Mouse (Mus musculus) heart, embryonic 13.5 days (tissue): ENCODE measurements around the gene Pde10a. TPM values are rescaled to one million over a fixed set of nuclear protein-coding genes. Genes with fewer than 3 reads are reported as not detected.

ENCODE experiments used
- ATAC-seq: fragments of 200-750 bp; cut with Nextera tagmentation; 2 replicates; pipeline ENCODE4 v1.8.0; 2017; ENCODE audit warnings: moderate TSS enrichment; ENCODE audit not compliant: insufficient number of reproducible peaks, low FRiP score, low TSS enrichment; ENCODE audit errors: extremely low read depth
- H3K27ac ChIP-seq: fragments of 300-500 bp; sonication (generic); replicated peaks from 2 replicates; pipeline ENCODE4 v1.5.1; 2015; ENCODE audit warnings: moderate library complexity, mild to moderate bottlenecking, inconsistent platforms
- H3K27me3 ChIP-seq: fragments of 300-500 bp; sonication (generic); replicated peaks from 2 replicates; pipeline ENCODE4 v1.6.1; 2015; ENCODE audit warnings: mild to moderate bottlenecking, inconsistent platforms
- H3K36me3 ChIP-seq: fragments of 300-500 bp; sonication (generic); 2 replicates; pipeline ENCODE4 v1.6.1; 2015; ENCODE audit warnings: mild to moderate bottlenecking, inconsistent platforms
- H3K4me1 ChIP-seq: fragments of 300-500 bp; sonication (generic); 2 replicates; pipeline ENCODE4 v1.6.1; 2015; ENCODE audit warnings: inconsistent platforms
- H3K4me2 ChIP-seq: fragments of 300-500 bp; sonication (generic); 2 replicates; pipeline ENCODE4 v1.6.1; 2015; ENCODE audit warnings: inconsistent platforms, mild to moderate bottlenecking, moderate library complexity
- H3K4me3 ChIP-seq: fragments of 300-500 bp; sonication (generic); 2 replicates; pipeline ENCODE4 v1.5.1; 2015; ENCODE audit warnings: moderate library complexity, mild to moderate bottlenecking, inconsistent platforms
- H3K9ac ChIP-seq: fragments of 300-500 bp; sonication (generic); 2 replicates; pipeline ENCODE4 v1.6.1; 2015; ENCODE audit warnings: inconsistent platforms, mild to moderate bottlenecking, moderate library complexity
- H3K9me3 ChIP-seq: fragments of 300-500 bp; sonication (generic); 2 replicates; pipeline ENCODE4 v1.6.1; 2016; ENCODE audit warnings: inconsistent platforms
- WGBS: fragments of 180-500 bp; shearing (Covaris S2); methylation state at CpG from one replicate; pipeline ENCODE4 v1.1.7; 2015; ENCODE audit warnings: mixed read lengths; 5-methylcytosine and 5-hydroxymethylcytosine counted together
- polyA plus RNA-seq: library from polyadenylated mRNA; unstranded; fragments of >200 nt; fragmentation: Nextera tagmentation; extraction: Ambion mirVana; gene quantifications from 2 replicates; pipeline ENCODE4 v1.2.1, GENCODE M21; 2015

Gene Pde10a
- polyA plus RNA-seq, 1 experiment from 2014 or later, result 1.1 TPM

DNA sequence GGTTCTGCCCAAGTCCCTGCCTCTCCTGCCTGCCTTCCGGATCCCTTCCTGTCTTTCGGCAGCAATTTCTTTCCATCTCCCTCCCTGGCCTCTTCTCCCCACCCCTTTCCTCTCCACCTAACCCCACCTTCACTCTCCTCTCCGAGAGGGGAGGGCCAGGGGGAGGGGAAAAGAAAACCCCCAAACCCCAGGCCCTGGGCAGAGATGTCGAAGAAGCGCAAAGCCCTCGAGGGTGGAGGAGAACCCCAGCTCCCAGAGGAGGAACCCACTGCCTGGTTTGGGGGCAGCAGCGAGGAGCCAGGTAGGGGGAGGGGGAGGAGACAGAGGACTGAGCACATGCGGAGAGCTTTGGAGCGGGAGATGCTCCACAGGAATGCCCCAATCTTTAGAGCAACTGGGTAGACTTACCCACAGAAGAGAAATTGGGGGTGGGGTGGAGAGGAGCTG, 1.7 kb downstream of the Pde10a start:
- Histone ChIP-seq H3K9me3 (no peaks in the 10 kb centered on the region), H3K36me3 (no peaks in the 10 kb centered on the region), H3K9ac (no peak overlapping the region), H3K4me2 (peak overlapping the region; percentile 91), H3K27ac (no peak overlapping the region), H3K4me1 (peaks cover 26% of the 10 kb centered on the region), H3K4me3 (peak overlapping the region; percentile 61), H3K27me3 (peaks cover 67% of the 10 kb centered on the region)
- WGBS, result 10% methylated on average over 9 of the region's 9 CpGs
- no peak for ATAC-seq

DNA sequence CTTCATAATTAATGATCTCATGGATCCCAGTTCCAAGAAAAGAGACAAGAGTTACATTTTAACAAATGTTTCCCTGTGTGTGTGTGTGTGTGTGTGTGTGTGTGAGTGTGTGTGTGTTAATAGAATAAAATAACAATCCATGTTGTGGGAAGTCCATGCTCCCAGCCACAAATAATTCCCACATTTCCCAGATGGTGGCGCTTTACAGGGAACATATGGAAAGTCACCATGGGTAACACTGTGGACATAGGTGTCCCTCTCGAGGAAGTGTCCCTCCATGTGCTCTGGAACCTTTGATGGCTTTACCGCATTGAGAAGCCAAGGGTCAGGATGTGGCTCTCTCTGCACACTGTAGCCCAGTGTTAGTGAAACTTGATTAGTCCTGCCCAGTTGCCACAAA, 3.5 kb downstream of the Pde10a start:
- WGBS, result 69% methylated on average over 3 of the region's 3 CpGs
- Histone ChIP-seq H3K4me3 (no peak overlapping the region), H3K4me1 (peaks cover 25% of the 10 kb centered on the region), H3K27me3 (peaks cover 49% of the 10 kb centered on the region), H3K36me3 (no peaks in the 10 kb centered on the region), H3K27ac (no peak overlapping the region), H3K9ac (no peak overlapping the region), H3K9me3 (no peaks in the 10 kb centered on the region), H3K4me2 (no peak overlapping the region)
- ATAC-seq, result no peak

DNA sequence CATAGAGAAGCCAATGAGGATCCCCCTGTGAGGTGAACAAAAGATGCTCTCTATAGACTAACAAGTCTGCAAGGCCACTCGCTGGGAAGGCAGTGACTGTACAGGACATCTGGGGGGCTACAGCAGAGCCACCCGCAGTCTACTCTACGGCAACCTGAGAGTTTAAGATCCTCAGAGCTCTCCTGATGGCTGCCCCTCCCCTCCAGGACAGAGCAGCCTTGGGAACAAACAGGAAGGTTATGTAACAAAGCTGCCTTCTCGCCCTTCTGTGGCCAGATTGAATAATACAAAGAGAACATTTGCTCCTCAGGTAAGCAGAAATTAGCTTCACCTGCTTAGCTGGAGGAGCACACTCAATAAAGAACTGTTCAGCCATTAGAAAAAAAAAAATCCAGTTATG, 7.4 kb downstream of the Pde10a start:
- Histone ChIP-seq H3K4me1 (no peaks in the 10 kb centered on the region), H3K9me3 (0 out of 2 replicates have a peak, but pooled peaks cover 3% of the 10 kb centered on the region), H3K27me3 (peaks cover 17% of the 10 kb centered on the region), H3K4me2 (no peak overlapping the region), H3K9ac (no peak overlapping the region), H3K27ac (no peak overlapping the region), H3K36me3 (no peaks in the 10 kb centered on the region), H3K4me3 (no peak overlapping the region)
- no peak for ATAC-seq
- 66% methylated on average over 4 of the region's 4 CpGs for WGBS

DNA sequence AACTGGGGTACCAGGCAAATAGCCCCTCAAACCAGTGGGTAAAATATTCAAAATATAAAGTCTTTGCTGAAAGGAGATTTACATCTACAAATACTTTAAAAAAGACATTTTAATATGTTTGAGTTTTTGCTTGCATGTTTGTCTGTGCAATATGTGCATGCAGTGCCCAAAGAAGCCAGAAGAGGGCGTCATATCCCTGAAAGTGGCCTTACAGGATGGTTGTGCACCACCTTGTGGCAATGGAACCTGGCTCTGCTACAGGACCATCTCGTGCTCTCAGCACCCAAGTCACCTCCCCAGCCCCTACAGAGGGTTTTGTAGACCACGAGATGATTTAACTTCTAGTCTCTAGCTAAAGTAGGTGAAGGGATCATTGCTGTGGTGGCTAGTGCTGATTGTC, 8.7 kb downstream of the Pde10a start:
- Histone ChIP-seq H3K9me3 (0 out of 2 replicates have a peak, but pooled peaks cover 3% of the 10 kb centered on the region), H3K27ac (no peak overlapping the region), H3K36me3 (no peaks in the 10 kb centered on the region), H3K9ac (no peak overlapping the region), H3K4me3 (no peak overlapping the region), H3K4me1 (no peaks in the 10 kb centered on the region), H3K27me3 (peaks cover 5% of the 10 kb centered on the region), H3K4me2 (no peak overlapping the region)
- no peak for ATAC-seq
- 39% methylated on average over 3 of the region's 3 CpGs for WGBS

DNA sequence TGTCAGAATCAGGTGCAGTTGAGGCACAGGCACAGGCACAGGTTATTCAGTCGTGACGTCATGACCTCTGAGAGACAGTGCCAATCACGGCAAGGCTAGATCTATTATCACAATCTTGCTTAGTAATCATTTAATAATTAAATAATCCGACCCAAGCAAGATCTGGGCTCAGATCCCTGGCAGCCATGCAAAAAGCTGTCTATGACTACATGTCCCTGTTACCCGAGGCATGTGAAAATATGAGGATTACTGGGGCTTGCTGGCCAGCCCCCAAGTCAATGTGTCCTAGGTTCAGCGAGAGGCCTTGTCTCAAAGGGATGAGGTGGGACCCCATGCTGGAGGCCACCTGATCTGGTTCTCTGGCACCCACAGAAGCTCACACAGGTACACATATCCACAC, 11.3 kb downstream of the Pde10a start:
- H3K36me3 ChIP-seq, result no peaks in the 10 kb centered on the region
- whole genome bisulfite sequencing, result 59% methylated on average over 6 of the region's 6 CpGs
- H3K4me2 ChIP-seq, result no peak overlapping the region
- H3K4me3 ChIP-seq, result no peak overlapping the region
- no peaks in the 10 kb centered on the region for H3K4me1 ChIP-seq
- H3K9me3 ChIP-seq, result peaks cover 6% of the 10 kb centered on the region; the same call in 1 of the 2 replicates
- H3K27ac ChIP-seq, result no peak overlapping the region
- no peak for ATAC-seq
- H3K27me3 ChIP-seq, result no peaks in the 10 kb centered on the region
- no peak overlapping the region for H3K9ac ChIP-seq

DNA sequence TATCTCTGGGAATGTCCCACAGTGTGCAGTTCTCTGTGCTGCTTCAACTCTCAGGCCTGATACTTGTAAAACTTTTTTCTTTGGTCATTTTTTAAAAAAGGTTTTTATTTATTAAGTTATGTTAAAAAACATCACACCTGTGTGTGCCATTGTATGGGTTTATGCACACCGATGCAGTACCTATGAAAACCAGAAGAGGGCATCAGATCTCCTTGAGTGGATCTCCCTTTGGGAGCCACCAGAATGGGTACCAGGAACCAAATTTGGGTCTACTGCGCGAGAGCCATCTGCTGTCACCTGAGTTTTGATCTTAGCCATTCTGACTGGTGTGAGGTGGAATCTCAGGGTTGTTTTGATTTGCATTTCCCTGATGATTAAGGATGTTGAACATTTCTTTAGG, 12.9 kb downstream of the Pde10a start:
- H3K9me3 ChIP-seq, result peaks cover 6% of the 10 kb centered on the region; the same call in 1 of the 2 replicates
- WGBS, result 67% methylated on average over 3 of the region's 3 CpGs
- H3K4me1 ChIP-seq, result no peaks in the 10 kb centered on the region
- H3K27ac ChIP-seq, result no peak overlapping the region
- no peaks in the 10 kb centered on the region for H3K36me3 ChIP-seq
- H3K27me3 ChIP-seq, result no peaks in the 10 kb centered on the region
- H3K4me2 ChIP-seq, result no peak overlapping the region
- H3K9ac ChIP-seq, result no peak overlapping the region
- no peak overlapping the region for H3K4me3 ChIP-seq
- ATAC-seq, result no peak

DNA sequence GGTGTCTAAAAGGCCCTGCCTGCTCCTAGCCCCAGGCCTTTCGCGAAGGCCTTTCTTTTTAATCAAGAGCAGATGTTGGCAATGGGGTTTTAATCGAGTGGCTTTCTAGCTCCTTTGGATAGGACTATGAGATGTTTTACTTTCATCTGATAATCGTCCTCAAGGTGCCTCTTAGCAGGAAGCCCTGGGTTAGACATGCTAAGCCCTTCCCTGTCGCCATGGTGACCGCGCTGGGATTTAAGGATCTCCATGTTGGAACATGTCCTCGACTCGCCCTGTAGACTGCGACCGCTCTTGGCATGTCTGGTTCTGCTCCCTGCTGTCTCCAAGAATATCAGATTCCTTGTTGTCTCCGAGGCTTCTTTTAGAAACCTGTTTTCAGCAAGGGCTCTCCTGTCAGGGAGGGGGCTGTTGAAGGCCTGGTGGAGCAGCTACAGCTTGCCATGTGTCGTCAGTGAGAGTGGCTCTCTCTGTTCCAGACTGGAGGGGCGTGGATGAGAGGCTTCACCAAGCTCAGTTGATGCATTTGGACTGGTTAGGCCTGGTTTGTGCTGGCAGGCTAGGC, 16.9 kb downstream of the Pde10a start:
- Histone ChIP-seq H3K27me3 (no peaks in the 10 kb centered on the region), H3K4me3 (no peak overlapping the region), H3K4me1 (no peaks in the 10 kb centered on the region), H3K9me3 (peaks cover 3% of the 10 kb centered on the region; the same call in 1 of the 2 replicates), H3K27ac (no peak overlapping the region), H3K4me2 (no peak overlapping the region), H3K9ac (no peak overlapping the region), H3K36me3 (no peaks in the 10 kb centered on the region)
- WGBS, result 70% methylated on average over 14 of the region's 14 CpGs
- ATAC-seq, result no peak

DNA sequence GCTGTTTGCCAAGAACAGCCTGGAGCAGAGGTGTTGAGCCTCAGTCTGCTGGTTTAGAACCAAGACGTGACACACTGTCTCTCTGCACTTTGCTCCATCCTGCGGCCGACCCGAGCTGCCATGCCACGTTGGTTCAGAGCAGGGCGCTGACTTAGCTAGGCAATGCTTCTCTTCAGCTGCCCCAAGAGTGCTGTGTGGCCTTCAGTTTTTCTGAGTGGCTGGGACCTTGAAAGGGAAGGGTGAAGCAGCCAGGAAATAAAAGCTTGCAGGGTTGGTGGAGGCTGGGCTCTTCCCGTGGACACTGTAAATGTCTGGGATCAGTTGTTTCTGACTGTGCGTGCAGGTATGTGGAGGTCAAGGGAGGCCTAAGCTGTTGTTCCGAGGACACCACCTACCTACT, 21.2 kb downstream of the Pde10a start:
- no peaks in the 10 kb centered on the region for H3K4me1 ChIP-seq
- peaks cover 9% of the 10 kb centered on the region for H3K27me3 ChIP-seq
- no peak overlapping the region for H3K9ac ChIP-seq
- H3K9me3 ChIP-seq, result no peaks in the 10 kb centered on the region
- no peak overlapping the region for H3K4me2 ChIP-seq
- ATAC-seq, result no peak
- WGBS, result 82% methylated on average over 9 of the region's 9 CpGs
- no peaks in the 10 kb centered on the region for H3K36me3 ChIP-seq
- no peak overlapping the region for H3K4me3 ChIP-seq
- no peak overlapping the region for H3K27ac ChIP-seq

DNA sequence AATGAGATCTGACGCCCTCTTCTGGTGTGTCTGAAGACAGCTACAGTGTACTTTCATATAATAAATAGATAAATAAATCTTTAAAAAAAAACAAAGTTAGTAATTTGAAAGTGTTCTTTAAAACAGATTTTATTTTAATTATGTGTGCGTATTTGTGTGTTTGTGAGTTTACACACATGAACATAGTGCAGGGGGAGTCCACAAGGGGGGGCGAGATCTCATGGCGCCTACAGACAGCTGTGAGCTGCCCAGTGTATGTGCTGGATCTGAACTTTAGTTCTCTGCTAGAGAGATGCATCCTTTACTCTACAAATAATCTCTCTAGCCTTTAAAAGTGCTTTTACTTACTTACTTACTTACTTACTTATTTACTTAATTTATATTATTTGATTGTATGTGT, 23.6 kb downstream of the Pde10a start:
- ATAC-seq, result no peak
- peaks cover 21% of the 10 kb centered on the region for H3K4me1 ChIP-seq
- H3K9ac ChIP-seq, result no peak overlapping the region
- no peak overlapping the region for H3K4me2 ChIP-seq
- peaks cover 12% of the 10 kb centered on the region for H3K27me3 ChIP-seq
- no peak overlapping the region for H3K4me3 ChIP-seq
- no peaks in the 10 kb centered on the region for H3K9me3 ChIP-seq
- 72% methylated on average over 4 of the region's 4 CpGs for WGBS
- no peak overlapping the region for H3K27ac ChIP-seq
- H3K36me3 ChIP-seq, result no peaks in the 10 kb centered on the region

DNA sequence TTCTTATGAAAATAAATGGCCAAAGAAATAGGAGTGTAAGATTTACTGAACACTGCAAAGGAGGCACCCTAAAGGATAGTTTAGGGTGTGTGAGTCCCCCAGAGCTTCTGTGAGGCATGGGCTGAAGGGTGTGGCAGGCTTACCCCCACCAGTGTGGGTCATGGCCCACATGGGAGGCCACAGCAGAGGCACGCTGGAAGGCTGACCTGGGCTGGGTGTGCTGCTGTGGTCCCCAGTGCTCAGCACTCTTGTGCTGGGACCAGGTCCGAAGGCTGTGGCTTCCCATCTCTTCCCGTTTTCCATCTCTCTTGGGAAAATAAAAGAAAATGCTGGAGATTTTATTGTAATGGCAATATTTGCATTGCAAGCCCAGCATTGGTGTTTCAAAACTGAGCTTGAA, 26.5 kb downstream of the Pde10a start:
- H3K27ac ChIP-seq, result no peak overlapping the region
- ATAC-seq, result no peak
- WGBS, result 72% methylated on average over 3 of the region's 3 CpGs
- H3K36me3 ChIP-seq, result no peaks in the 10 kb centered on the region
- peaks cover 34% of the 10 kb centered on the region for H3K4me1 ChIP-seq
- no peak overlapping the region for H3K9ac ChIP-seq
- H3K27me3 ChIP-seq, result peaks cover 12% of the 10 kb centered on the region
- H3K9me3 ChIP-seq, result no peaks in the 10 kb centered on the region
- no peak overlapping the region for H3K4me3 ChIP-seq
- no peak overlapping the region for H3K4me2 ChIP-seq

DNA sequence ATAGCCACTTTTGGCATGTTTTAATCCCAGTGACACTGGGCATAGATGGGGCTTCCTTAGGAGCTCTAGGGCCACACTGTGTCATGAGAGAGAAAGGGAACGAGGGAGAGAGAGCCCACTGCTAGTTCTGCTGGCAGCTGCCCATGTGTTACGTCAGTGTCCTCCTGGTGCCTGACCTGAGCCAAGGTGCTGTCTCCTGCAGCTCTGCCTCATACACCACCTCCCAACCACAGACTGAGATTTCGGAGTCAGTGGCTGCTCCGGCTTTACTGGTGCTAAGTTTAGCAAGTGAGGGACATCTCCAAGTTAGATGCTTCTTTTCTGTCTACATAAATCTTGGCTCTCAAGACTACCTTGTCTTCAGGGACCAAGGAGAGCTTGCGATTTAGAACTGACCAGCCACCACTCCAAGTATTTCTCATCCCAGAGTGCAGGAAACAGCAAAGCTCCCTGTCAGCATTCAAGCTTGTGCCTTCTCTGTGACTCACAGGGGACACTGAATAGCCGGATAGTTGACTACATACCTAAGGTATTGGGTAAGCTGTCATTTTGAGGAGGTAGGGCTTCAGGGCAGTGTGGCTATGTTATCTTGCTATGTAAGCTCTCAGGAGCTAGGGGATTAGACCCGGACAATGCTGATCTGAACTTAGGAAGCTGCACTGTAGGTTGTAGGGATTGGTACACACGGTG, 27.3 kb downstream of the Pde10a start:
- Histone ChIP-seq H3K36me3 (no peaks in the 10 kb centered on the region), H3K27me3 (peaks cover 12% of the 10 kb centered on the region), H3K27ac (peak overlapping the region; percentile 69), H3K4me2 (peak overlapping the region; percentile 45), H3K4me1 (peaks cover 38% of the 10 kb centered on the region), H3K9ac (0 out of 2 replicates have a peak overlapping the region, but pooled peaks have one; percentile 24), H3K4me3 (no peak overlapping the region), H3K9me3 (no peaks in the 10 kb centered on the region)
- no peak for ATAC-seq
- 33% methylated on average over 8 of the region's 8 CpGs for WGBS

DNA sequence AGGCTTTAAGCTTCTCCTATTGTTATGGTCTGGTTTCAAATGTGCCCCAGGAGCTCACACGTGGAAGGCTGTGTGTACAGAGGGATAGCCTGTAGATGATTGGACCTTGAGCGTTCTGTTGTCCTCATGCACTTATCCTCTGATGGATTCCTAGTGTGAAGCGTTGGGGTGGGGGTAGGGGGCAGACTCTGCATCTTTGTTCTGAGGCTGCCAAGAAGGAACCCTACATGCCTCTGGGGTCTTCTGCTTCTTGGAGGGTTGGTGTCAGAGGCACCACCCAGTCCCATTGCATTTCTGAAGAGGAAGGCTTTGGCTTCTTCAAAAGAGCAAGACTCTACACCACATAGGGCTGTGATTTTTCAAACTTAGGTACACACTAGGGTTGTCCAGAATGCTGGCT, 28.4 kb downstream of the Pde10a start:
- Histone ChIP-seq H3K4me1 (peaks cover 38% of the 10 kb centered on the region), H3K4me2 (no peak overlapping the region), H3K27me3 (peaks cover 12% of the 10 kb centered on the region), H3K9ac (no peak overlapping the region), H3K36me3 (no peaks in the 10 kb centered on the region), H3K4me3 (no peak overlapping the region), H3K9me3 (no peaks in the 10 kb centered on the region), H3K27ac (no peak overlapping the region)
- WGBS, result 68% methylated on average over 3 of the region's 3 CpGs
- no peak for ATAC-seq
